Mouse (Mus musculus): ENCODE measurements around the gene Cdh18. TPM values are rescaled to one million over a fixed set of nuclear protein-coding genes. Genes with fewer than 3 reads are reported as not detected.

Cdh18 gene
- polyA plus RNA-seq, 1 experiment from 2014 or later = 1.6 TPM

DNA sequence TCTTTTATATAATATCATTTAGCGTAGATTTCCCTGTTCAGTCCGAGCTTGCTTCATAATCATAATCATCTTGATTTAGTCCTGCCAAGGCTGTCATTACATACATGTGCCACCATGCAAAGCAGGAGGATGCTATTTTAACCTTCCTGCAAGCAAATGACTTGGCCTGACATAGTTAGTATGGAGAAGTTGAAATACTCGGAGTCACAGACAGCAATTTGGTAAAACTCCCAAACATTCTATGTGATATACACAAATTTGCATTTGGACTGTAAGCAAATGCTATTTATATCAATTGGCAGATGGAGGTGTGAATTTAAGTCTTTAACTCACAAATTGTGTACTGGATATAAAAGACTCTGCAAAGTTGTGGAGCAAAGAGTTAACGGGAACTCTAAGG lies 616.0 kb downstream of the Cdh18 start:
- Histone ChIP-seq H3K4me1 (replicated peaks; ENCODE audit: control insufficient read depth, insufficient read depth, low read length) (no peaks in the 10 kb centered on the region), H3K4me3 (ENCODE audit: low read depth, low read length) (no peak overlapping the region), H3K27ac (ENCODE audit: low read depth) (no peak overlapping the region), H3K9ac (ENCODE audit: low read length) (no peak overlapping the region), H3K4me2 (ENCODE audit: low read length) (no peak overlapping the region), H3K27me3 (replicated peaks; ENCODE audit: control insufficient read depth, insufficient read depth, low read length) (no peaks in the 10 kb centered on the region), H3K36me3 (ENCODE audit: control insufficient read depth, insufficient read depth, low read length) (no peaks in the 10 kb centered on the region), H3K9me3 (ENCODE audit: control insufficient read depth, low read length) (no peaks in the 10 kb centered on the region)
- ATAC-seq (replicated peaks; ENCODE audit: low FRiP score, low TSS enrichment, low read depth) (no peak), DNase-seq (ENCODE audit: low spot score) (no peak)
- WGBS = 82% methylated on average over 4 of the region's 4 CpGs

DNA sequence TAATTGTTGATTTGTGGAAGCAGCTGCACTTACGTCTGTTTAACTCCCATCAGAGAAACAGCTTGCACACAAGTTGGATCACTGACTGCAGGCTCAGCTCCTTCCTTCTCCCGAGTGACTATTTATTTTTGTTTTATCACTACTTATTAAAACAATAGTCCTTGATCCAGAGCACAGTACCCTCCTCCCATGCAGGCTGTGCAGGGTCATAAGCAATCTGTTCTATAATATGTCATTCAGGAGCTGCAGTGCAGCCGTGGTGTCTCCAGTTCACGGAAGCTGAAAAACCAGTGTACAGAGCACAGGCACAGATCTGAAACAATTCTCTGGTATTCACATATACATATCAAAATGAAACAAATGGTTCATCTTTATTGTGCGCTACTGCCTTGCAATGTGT lies 625.8 kb downstream of the Cdh18 start:
- Histone ChIP-seq H3K27me3 (replicated peaks; ENCODE audit: control insufficient read depth, insufficient read depth, low read length) (no peaks in the 10 kb centered on the region), H3K9ac (ENCODE audit: low read length) (no peak overlapping the region), H3K9me3 (ENCODE audit: control insufficient read depth, low read length) (no peaks in the 10 kb centered on the region), H3K36me3 (ENCODE audit: control insufficient read depth, insufficient read depth, low read length) (no peaks in the 10 kb centered on the region), H3K4me1 (replicated peaks; ENCODE audit: control insufficient read depth, insufficient read depth, low read length) (no peaks in the 10 kb centered on the region), H3K27ac (ENCODE audit: low read depth) (no peak overlapping the region), H3K4me2 (ENCODE audit: low read length) (no peak overlapping the region), H3K4me3 (ENCODE audit: low read depth, low read length) (no peak overlapping the region)
- WGBS = 52% methylated on average over 5 of the region's 5 CpGs
- ATAC-seq (replicated peaks; ENCODE audit: low FRiP score, low TSS enrichment, low read depth) = no peak
- DNase-seq (ENCODE audit: low spot score) = no peak

DNA sequence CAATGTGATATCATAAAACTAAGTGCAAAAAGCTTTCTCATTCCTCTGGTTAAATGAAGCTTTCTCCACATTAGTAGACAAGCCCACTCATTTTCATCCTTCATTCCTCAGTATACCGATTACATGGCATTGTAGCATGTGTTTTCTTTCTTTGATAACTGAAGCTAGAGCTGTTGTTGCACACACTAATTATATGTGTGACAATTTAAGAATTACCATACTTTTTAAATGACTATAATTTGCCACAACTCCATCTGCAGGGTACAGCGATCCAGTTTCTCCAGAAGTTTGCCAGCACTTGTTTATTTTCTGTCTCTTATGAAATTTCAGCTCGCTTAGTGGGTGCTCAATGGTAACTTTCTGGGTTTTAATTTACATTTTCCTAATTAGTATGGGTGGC lies 663.2 kb downstream of the Cdh18 start:
- Histone ChIP-seq H3K4me3 (ENCODE audit: low read depth, low read length) (no peak overlapping the region), H3K36me3 (ENCODE audit: control insufficient read depth, insufficient read depth, low read length) (no peaks in the 10 kb centered on the region), H3K27ac (ENCODE audit: low read depth) (no peak overlapping the region), H3K4me1 (replicated peaks; ENCODE audit: control insufficient read depth, insufficient read depth, low read length) (no peaks in the 10 kb centered on the region), H3K4me2 (ENCODE audit: low read length) (no peak overlapping the region), H3K9ac (ENCODE audit: low read length) (no peak overlapping the region), H3K9me3 (ENCODE audit: control insufficient read depth, low read length) (no peaks in the 10 kb centered on the region), H3K27me3 (replicated peaks; ENCODE audit: control insufficient read depth, insufficient read depth, low read length) (no peaks in the 10 kb centered on the region)
- ATAC-seq (replicated peaks; ENCODE audit: low FRiP score, low TSS enrichment, low read depth) = no peak
- no peak for DNase-seq (ENCODE audit: low spot score)
- 87% methylated on average over 3 of the region's 3 CpGs for WGBS

DNA sequence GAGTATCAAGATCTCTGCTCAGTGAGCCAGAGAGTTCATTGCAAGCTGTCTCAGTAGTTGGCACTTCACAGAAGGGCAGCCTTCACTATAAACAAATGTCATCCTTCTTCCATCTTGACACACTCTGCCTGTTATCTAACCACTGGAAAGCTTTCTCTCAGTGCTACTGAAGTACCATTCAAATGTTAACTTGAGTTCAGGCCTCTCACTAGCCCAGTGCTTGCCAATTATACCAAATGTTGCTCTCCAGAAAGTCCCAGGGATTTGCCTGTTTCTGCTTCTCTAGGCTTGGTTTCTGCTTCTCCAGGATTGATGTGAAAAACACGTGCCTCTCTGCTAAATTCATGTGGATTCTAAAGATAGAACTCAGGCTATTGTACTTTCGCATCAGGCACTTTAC lies 681.8 kb downstream of the Cdh18 start:
- Histone ChIP-seq H3K27ac (ENCODE audit: low read depth) (no peak overlapping the region), H3K27me3 (replicated peaks; ENCODE audit: control insufficient read depth, insufficient read depth, low read length) (no peaks in the 10 kb centered on the region), H3K4me2 (ENCODE audit: low read length) (no peak overlapping the region), H3K9ac (ENCODE audit: low read length) (no peak overlapping the region), H3K9me3 (ENCODE audit: control insufficient read depth, low read length) (no peaks in the 10 kb centered on the region), H3K4me1 (replicated peaks; ENCODE audit: control insufficient read depth, insufficient read depth, low read length) (0 out of 2 replicates have a peak, but pooled peaks cover 3% of the 10 kb centered on the region), H3K36me3 (ENCODE audit: control insufficient read depth, insufficient read depth, low read length) (no peaks in the 10 kb centered on the region), H3K4me3 (ENCODE audit: low read depth, low read length) (no peak overlapping the region)
- no peak for ATAC-seq (replicated peaks; ENCODE audit: low FRiP score, low TSS enrichment, low read depth)
- WGBS = 63% methylated on average over 2 of the region's 2 CpGs
- DNase-seq (ENCODE audit: low spot score) = no peak

DNA sequence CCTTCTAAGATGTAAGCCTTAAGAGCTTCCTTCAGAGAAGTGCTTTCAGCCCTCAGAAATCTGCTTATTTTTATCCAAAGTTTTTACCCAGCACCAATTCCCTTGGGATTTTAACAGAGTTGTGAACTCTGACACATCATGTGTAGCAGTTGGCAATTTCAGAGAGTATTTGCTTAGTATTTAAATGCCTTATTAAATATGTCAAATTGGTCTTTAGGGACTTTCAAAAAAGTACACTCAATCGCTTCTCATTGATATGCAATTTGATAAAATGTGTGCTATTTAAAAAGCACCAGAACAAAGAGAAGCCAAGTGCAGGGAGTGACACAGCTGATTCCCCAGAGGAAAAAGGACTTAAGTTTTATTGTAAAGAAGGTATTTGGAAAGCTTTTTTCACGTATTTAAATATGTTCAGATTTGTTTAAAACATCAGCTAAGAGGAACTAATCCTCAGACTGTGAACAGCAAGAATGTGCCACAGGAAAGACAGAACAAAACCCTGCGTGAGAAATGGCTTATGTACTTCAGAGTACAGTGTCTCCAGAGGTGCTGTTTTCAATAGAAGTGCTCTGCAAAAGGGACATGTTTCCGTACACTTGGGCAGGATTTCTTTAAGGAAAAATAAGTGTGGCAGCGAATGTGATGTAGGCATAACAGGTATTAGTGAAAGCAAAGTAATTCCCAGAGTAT lies 709.1 kb downstream of the Cdh18 start:
- ATAC-seq (replicated peaks; ENCODE audit: low FRiP score, low TSS enrichment, low read depth) = no peak
- no peaks in the 10 kb centered on the region for H3K4me1 ChIP-seq (replicated peaks; ENCODE audit: control insufficient read depth, insufficient read depth, low read length)
- no peaks in the 10 kb centered on the region for H3K36me3 ChIP-seq (ENCODE audit: control insufficient read depth, insufficient read depth, low read length)
- 68% methylated on average over 5 of the region's 5 CpGs for WGBS
- no peaks in the 10 kb centered on the region for H3K27me3 ChIP-seq (replicated peaks; ENCODE audit: control insufficient read depth, insufficient read depth, low read length)
- H3K4me3 ChIP-seq (ENCODE audit: low read depth, low read length) = no peak overlapping the region
- DNase-seq (ENCODE audit: low spot score) = no peak
- no peak overlapping the region for H3K27ac ChIP-seq (ENCODE audit: low read depth)
- H3K4me2 ChIP-seq (ENCODE audit: low read length) = no peak overlapping the region
- no peak overlapping the region for H3K9ac ChIP-seq (ENCODE audit: low read length)
- H3K9me3 ChIP-seq (ENCODE audit: control insufficient read depth, low read length) = no peaks in the 10 kb centered on the region

DNA sequence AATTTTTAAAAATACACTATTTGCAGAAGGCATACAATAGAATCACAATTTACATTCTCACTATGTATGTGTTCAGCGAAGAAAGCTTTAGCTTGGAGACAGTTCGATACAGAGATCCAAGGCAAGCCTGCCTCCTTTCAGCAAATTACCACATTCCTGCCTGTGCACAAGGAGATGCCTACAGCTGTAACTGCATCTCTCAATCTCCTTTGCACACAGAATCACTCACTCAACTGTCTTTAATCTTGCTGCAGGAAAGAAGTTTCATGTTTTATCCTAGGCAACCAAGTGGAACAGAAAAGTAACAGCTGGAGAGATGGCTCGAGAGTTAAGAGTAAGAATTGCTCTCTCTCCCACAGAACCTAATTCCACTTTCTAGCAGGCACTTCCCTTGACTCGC lies 729.6 kb downstream of the Cdh18 start:
- Histone ChIP-seq H3K36me3 (ENCODE audit: control insufficient read depth, insufficient read depth, low read length) (no peaks in the 10 kb centered on the region), H3K27me3 (replicated peaks; ENCODE audit: control insufficient read depth, insufficient read depth, low read length) (no peaks in the 10 kb centered on the region), H3K4me1 (replicated peaks; ENCODE audit: control insufficient read depth, insufficient read depth, low read length) (no peaks in the 10 kb centered on the region), H3K9ac (ENCODE audit: low read length) (no peak overlapping the region), H3K4me3 (ENCODE audit: low read depth, low read length) (no peak overlapping the region), H3K4me2 (ENCODE audit: low read length) (no peak overlapping the region), H3K27ac (ENCODE audit: low read depth) (no peak overlapping the region), H3K9me3 (ENCODE audit: control insufficient read depth, low read length) (no peaks in the 10 kb centered on the region)
- DNase-seq (ENCODE audit: low spot score) (no peak), ATAC-seq (replicated peaks; ENCODE audit: low FRiP score, low TSS enrichment, low read depth) (no peak)
- WGBS = 82% methylated on average over 4 of the region's 4 CpGs

DNA sequence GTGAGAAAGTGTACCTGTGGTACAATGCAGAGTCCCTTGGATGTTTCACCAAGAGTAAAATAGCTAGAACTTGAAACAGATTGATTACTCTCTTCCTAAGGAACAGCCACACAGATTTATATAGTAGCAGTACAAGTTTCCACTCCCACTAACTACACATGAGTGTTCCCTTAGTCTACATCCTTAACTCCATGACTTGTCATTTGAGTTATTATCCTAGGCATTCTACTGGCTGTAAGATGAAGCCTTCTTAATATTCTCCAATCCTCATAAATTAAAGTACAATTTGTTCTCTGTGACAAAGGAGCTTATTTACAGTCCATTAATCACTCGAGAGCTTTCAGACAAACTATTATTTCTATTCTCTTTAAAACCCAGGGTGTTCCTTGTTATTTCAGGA lies 756.2 kb downstream of the Cdh18 start:
- 74% methylated on average over 1 of the region's 1 CpGs for WGBS
- no peak overlapping the region for H3K9ac ChIP-seq (ENCODE audit: low read length)
- no peaks in the 10 kb centered on the region for H3K27me3 ChIP-seq (replicated peaks; ENCODE audit: control insufficient read depth, insufficient read depth, low read length)
- no peaks in the 10 kb centered on the region for H3K36me3 ChIP-seq (ENCODE audit: control insufficient read depth, insufficient read depth, low read length)
- ATAC-seq (replicated peaks; ENCODE audit: low FRiP score, low TSS enrichment, low read depth) = no peak
- H3K27ac ChIP-seq (ENCODE audit: low read depth) = no peak overlapping the region
- no peak for DNase-seq (ENCODE audit: low spot score)
- no peak overlapping the region for H3K4me2 ChIP-seq (ENCODE audit: low read length)
- H3K9me3 ChIP-seq (ENCODE audit: control insufficient read depth, low read length) = no peaks in the 10 kb centered on the region
- no peaks in the 10 kb centered on the region for H3K4me1 ChIP-seq (replicated peaks; ENCODE audit: control insufficient read depth, insufficient read depth, low read length)
- no peak overlapping the region for H3K4me3 ChIP-seq (ENCODE audit: low read depth, low read length)

DNA sequence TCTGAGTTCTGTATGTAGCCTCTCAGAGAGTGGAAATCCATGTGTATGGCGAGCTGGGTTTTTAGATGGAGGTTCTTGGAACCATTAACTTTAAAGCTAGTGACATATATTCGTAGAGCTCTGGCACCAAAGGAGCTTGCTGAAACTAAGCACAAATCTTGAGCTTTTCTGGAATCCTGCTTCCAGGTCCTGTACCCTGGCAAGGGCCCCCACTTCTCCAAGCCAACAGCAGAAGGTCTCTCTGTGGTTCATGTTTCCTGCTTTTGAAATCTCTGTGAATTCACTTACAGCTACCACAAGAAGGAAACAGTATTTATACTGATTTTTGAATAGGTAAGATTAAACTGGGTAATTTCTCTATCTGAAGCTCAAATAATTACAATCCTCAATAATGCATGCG lies 767.9 kb downstream of the Cdh18 start:
- Histone ChIP-seq H3K9me3 (ENCODE audit: control insufficient read depth, low read length) (no peaks in the 10 kb centered on the region), H3K27me3 (replicated peaks; ENCODE audit: control insufficient read depth, insufficient read depth, low read length) (no peaks in the 10 kb centered on the region), H3K9ac (ENCODE audit: low read length) (no peak overlapping the region), H3K36me3 (ENCODE audit: control insufficient read depth, insufficient read depth, low read length) (no peaks in the 10 kb centered on the region), H3K27ac (ENCODE audit: low read depth) (no peak overlapping the region), H3K4me2 (ENCODE audit: low read length) (no peak overlapping the region), H3K4me1 (replicated peaks; ENCODE audit: control insufficient read depth, insufficient read depth, low read length) (no peaks in the 10 kb centered on the region), H3K4me3 (ENCODE audit: low read depth, low read length) (no peak overlapping the region)
- no peak for ATAC-seq (replicated peaks; ENCODE audit: low FRiP score, low TSS enrichment, low read depth)
- 84% methylated on average over 3 of the region's 3 CpGs for WGBS
- DNase-seq (ENCODE audit: low spot score) = no peak

DNA sequence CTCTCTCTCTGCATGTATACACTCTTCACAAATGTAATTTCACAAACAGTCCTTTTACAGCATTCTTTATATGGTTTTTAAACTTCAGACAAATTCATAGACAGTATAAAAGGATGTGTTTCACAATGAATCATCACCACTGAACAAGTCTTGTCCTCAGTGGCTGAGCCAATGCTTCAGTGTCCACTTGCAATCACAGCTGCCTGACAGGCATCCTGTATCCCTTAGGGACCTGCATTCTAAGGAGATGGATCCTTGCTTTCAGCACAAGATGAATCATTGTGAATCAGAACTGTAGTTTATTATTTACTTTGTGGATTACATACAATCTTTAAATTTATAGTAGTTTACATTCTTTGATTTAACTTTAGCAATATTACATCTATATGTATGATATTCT lies 768.6 kb downstream of the Cdh18 start:
- no peak for DNase-seq (ENCODE audit: low spot score)
- Histone ChIP-seq H3K36me3 (ENCODE audit: control insufficient read depth, insufficient read depth, low read length) (no peaks in the 10 kb centered on the region), H3K4me2 (ENCODE audit: low read length) (no peak overlapping the region), H3K4me1 (replicated peaks; ENCODE audit: control insufficient read depth, insufficient read depth, low read length) (no peaks in the 10 kb centered on the region), H3K27me3 (replicated peaks; ENCODE audit: control insufficient read depth, insufficient read depth, low read length) (no peaks in the 10 kb centered on the region), H3K9ac (ENCODE audit: low read length) (no peak overlapping the region), H3K4me3 (ENCODE audit: low read depth, low read length) (no peak overlapping the region), H3K9me3 (ENCODE audit: control insufficient read depth, low read length) (no peaks in the 10 kb centered on the region), H3K27ac (ENCODE audit: low read depth) (no peak overlapping the region)
- ATAC-seq (replicated peaks; ENCODE audit: low FRiP score, low TSS enrichment, low read depth) = no peak
